Mouse (Mus musculus): ENCODE results near the gene Col18a1.
"Not testable (repeated sequence)": the region's sequence is repeated elsewhere in the genome, so short reads cannot be mapped to it uniquely, and the experiment has no call there.

The Col18a1 gene

GRCm38 (mm10) chr10:77134807-77135152 is 31.6 kb downstream of the Col18a1 start:
- not testable (repeated sequence) for DNase-seq

GRCm38 (mm10) chr10:77133951-77134806 is 32.2 kb downstream of the Col18a1 start:
- DNase-seq = no peak

GRCm38 (mm10) chr10:77132118-77132517 is 34.2 kb downstream of the Col18a1 start:
- no peak for DNase-seq

- DNase-seq = peak; percentile 25
Measured at GRCm38 (mm10) chr10:77131536-77131935, 34.8 kb downstream of the Col18a1 start.

- peak; percentile 95 to 97 for DNase-seq
Measured at GRCm38 (mm10) chr10:77130561-77131240, 35.6 kb downstream of the Col18a1 start.

- DNase-seq = peak; percentile 26 to 58
Measured at GRCm38 (mm10) chr10:77129637-77130410, 36.5 kb downstream of the Col18a1 start.

GRCm38 (mm10) chr10:77127926-77128325 is 38.4 kb downstream of the Col18a1 start:
- DNase-seq = no peak

- DNase-seq = no peak
Measured at GRCm38 (mm10) chr10:77126590-77126989, 39.8 kb downstream of the Col18a1 start.

GRCm38 (mm10) chr10:77125078-77125731 is 41.1 kb downstream of the Col18a1 start:
- no peak for DNase-seq

GRCm38 (mm10) chr10:77123953-77124352 is 42.4 kb downstream of the Col18a1 start:
- no peak for DNase-seq

- DNase-seq = no peak
Measured at GRCm38 (mm10) chr10:77121287-77122022, 44.9 kb downstream of the Col18a1 start.

GRCm38 (mm10) chr10:77120501-77120900 is 45.8 kb downstream of the Col18a1 start:
- no peak for DNase-seq

- no peak for DNase-seq
Measured at GRCm38 (mm10) chr10:77119437-77119836, 46.9 kb downstream of the Col18a1 start.

- peak; percentile 45 to 55 for DNase-seq
Measured at GRCm38 (mm10) chr10:77118361-77118760, 48.0 kb downstream of the Col18a1 start.

- DNase-seq = no peak
Measured at GRCm38 (mm10) chr10:77116537-77117455, 49.6 kb downstream of the Col18a1 start.

- no peak for DNase-seq
Measured at GRCm38 (mm10) chr10:77113489-77114240, 52.7 kb downstream of the Col18a1 start.

GRCm38 (mm10) chr10:77111550-77112249 is 54.6 kb downstream of the Col18a1 start:
- no peak for DNase-seq

- DNase-seq = no peak
Measured at GRCm38 (mm10) chr10:77110843-77111242, 55.5 kb downstream of the Col18a1 start.

- no peak for DNase-seq
Measured at GRCm38 (mm10) chr10:77110010-77110409, 56.3 kb downstream of the Col18a1 start.
